Mouse (Mus musculus) myocyte (in vitro differentiated cells): Measurements from ENCODE around the gene Gm6904.

Experiments
- CEBPB ChIP-seq: IDR thresholded peaks from 2 replicates; pipeline ENCODE4 v1.6.1; 2011; ENCODE audit warnings: mild to moderate bottlenecking, moderate library complexity; ENCODE audit not compliant: poor library complexity, insufficient read depth, severe bottlenecking
- E2F4 ChIP-seq: IDR thresholded peaks from one replicate; pipeline ENCODE4 v1.6.1; 2011; ENCODE audit warnings: mild to moderate bottlenecking, control low read depth, moderate library complexity; ENCODE audit not compliant: insufficient read depth
- MAX ChIP-seq: IDR thresholded peaks from one replicate; pipeline ENCODE4 v1.6.1; 2011; ENCODE audit warnings: low read depth, mild to moderate bottlenecking, control low read depth
- MYOD1 ChIP-seq, 3 experiments: IDR thresholded peaks; one replicate each; pipeline ENCODE4 v1.6.1; 2011; ENCODE audit warnings: control low read depth in 2 of 3, low read depth in 2 of 3, mild to moderate bottlenecking in 2 of 3, moderate library complexity in 1 of 3; ENCODE audit not compliant: insufficient read length in 2 of 3, control insufficient read depth in 1 of 3
- MYOG ChIP-seq, 3 experiments: IDR thresholded peaks; one replicate each; pipeline ENCODE4 v1.6.1; 2011; ENCODE audit warnings: control low read depth in 2 of 3, low read depth in 2 of 3, mild to moderate bottlenecking in 2 of 3; ENCODE audit not compliant: insufficient read length in 2 of 3, control insufficient read depth in 1 of 3, insufficient read depth in 1 of 3
- POLR2A ChIP-seq: IDR thresholded peaks from one replicate; pipeline ENCODE4 v1.6.1; 2011; ENCODE audit warnings: low read depth, mild to moderate bottlenecking, control low read depth, moderate library complexity; ENCODE audit not compliant: insufficient read length
- POLR2AphosphoS2 ChIP-seq: IDR thresholded peaks from one replicate; pipeline ENCODE4 v1.6.1; 2011; ENCODE audit warnings: low read depth, control low read depth; ENCODE audit not compliant: insufficient read length
- REST ChIP-seq: IDR thresholded peaks from one replicate; pipeline ENCODE4 v1.6.1; 2011; ENCODE audit warnings: mild to moderate bottlenecking, control low read depth, moderate library complexity; ENCODE audit not compliant: insufficient read depth, insufficient read length
- TCF12 ChIP-seq: IDR thresholded peaks from one replicate; pipeline ENCODE4 v1.6.1; 2011; ENCODE audit warnings: mild to moderate bottlenecking, control low read depth; ENCODE audit not compliant: poor library complexity, insufficient read depth, severe bottlenecking
- TCF3 ChIP-seq: IDR thresholded peaks from one replicate; pipeline ENCODE4 v1.6.1; 2011; ENCODE audit warnings: low read depth, control low read depth; ENCODE audit not compliant: insufficient read length
- USF1 ChIP-seq: IDR thresholded peaks from one replicate; pipeline ENCODE4 v1.6.1; 2011; ENCODE audit warnings: low read depth, mild to moderate bottlenecking, control low read depth, moderate library complexity

GRCm38 (mm10) chr14:59209003-59209402 is 51.0 kb downstream of the Gm6904 start:
- no peak for TF ChIP-seq USF1
- no peak for TF ChIP-seq POLR2A
- no peak for TF ChIP-seq TCF3
- no peak for TF ChIP-seq REST
- TF ChIP-seq TCF12: no peak
- no peak for TF ChIP-seq POLR2AphosphoS2
- no peak for TF ChIP-seq MYOG (IDR thresholded peaks at IDR 0.05; ENCODE audit: control insufficient read depth in 1 of 3, insufficient read depth in 1 of 3, insufficient read length in 2 of 3, low read depth in 2 of 3)
- TF ChIP-seq E2F4: no peak
- no peak for TF ChIP-seq MAX
- no peak for TF ChIP-seq CEBPB
- TF ChIP-seq MYOD1 (IDR thresholded peaks at IDR 0.05; ENCODE audit: control insufficient read depth in 1 of 3, insufficient read length in 2 of 3, low read depth in 2 of 3): no peak
